Mouse (Mus musculus) heart, postnatal 0 days (tissue): ENCODE measurements around the gene Arpc1a.

ENCODE experiments used
- CTCF ChIP-seq: IDR thresholded peaks from 2 replicates; pipeline ENCODE4 v1.5.1; 2016; ENCODE audit warnings: antibody characterized with exemption, control low read depth, low read depth
- EP300 ChIP-seq: IDR thresholded peaks from 2 replicates; pipeline ENCODE4 v1.6.1; 2016; ENCODE audit warnings: antibody characterized with exemption, low read depth

DNA sequence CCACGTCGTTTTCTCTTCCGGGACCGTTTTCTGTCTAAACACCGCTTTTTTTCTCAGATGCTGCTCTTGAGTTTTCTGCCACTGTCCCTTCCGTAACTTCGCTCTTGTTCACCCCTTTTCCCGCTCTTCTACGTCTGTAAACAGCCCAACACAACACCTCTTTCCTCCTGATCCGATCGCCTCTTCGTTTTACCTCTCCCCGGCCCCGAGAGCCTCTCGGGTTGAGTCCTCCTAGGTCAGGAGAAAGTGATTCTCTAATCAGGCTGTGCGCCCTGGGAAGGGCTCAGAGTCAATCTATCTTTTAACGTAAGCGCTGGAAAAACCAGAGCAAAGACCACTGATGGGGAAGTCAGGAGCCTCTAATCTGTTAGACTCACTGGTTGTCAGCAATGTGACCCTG is 57.0 kb downstream of the Arpc1a start:
- TF ChIP-seq EP300 (no peak), CTCF (no peak)
